Mouse (Mus musculus) lung, embryonic 14.5 days (tissue): ENCODE results near the gene Fhit. TPM values are rescaled to one million over a fixed set of nuclear protein-coding genes. Genes with fewer than 3 reads are reported as not detected.

ENCODE experiments used
- ATAC-seq: fragments of 200-750 bp; cut with Nextera tagmentation; 2 replicates; pipeline ENCODE4 v1.8.0; 2017; ENCODE audit warnings: mild to moderate bottlenecking, moderate TSS enrichment, moderate library complexity; ENCODE audit not compliant: insufficient read depth
- DNase-seq: peaks from one replicate; pipeline ENCODE4 v3.0.0-alpha.2; 2015
- H3K27ac ChIP-seq: fragments of 300-500 bp; sonication (generic); 2 replicates; pipeline ENCODE4 v1.5.1; 2014; ENCODE audit warnings: low read depth, mild to moderate bottlenecking, moderate library complexity
- H3K27me3 ChIP-seq: fragments of 300-500 bp; sonication (generic); 2 replicates; pipeline ENCODE4 v1.6.1; 2014; ENCODE audit warnings: low read length, control low read depth; ENCODE audit not compliant: insufficient read depth
- H3K36me3 ChIP-seq: fragments of 300-500 bp; sonication (generic); 2 replicates; pipeline ENCODE4 v1.6.1; 2014; ENCODE audit warnings: control low read depth; ENCODE audit not compliant: insufficient read depth
- H3K4me1 ChIP-seq: fragments of 300-500 bp; sonication (generic); 2 replicates; pipeline ENCODE4 v1.6.1; 2014; ENCODE audit warnings: antibody characterized with exemption, control low read depth; ENCODE audit not compliant: insufficient read depth
- H3K4me2 ChIP-seq: fragments of 300-500 bp; sonication (generic); 2 replicates; pipeline ENCODE4 v1.6.1; 2014; ENCODE audit warnings: mild to moderate bottlenecking
- H3K4me3 ChIP-seq: fragments of 300-500 bp; sonication (generic); 2 replicates; pipeline ENCODE4 v1.5.1; 2014; ENCODE audit warnings: low read depth, low read length
- H3K9ac ChIP-seq: fragments of 300-500 bp; sonication (generic); 2 replicates; pipeline ENCODE4 v1.6.1; 2014
- H3K9me3 ChIP-seq: fragments of 300-500 bp; sonication (generic); 2 replicates; pipeline ENCODE4 v1.6.1; 2016; ENCODE audit warnings: low read depth, low read length, control low read depth
- CTCF ChIP-seq: IDR thresholded peaks from 2 replicates; pipeline ENCODE4 v1.5.1; 2016; ENCODE audit warnings: antibody characterized with exemption, low read depth
- WGBS: fragments of 180-500 bp; shearing (Covaris S2); extraction: QIAGEN DNeasy Blood & Tissue Kit; methylation state at CpG from one replicate; pipeline ENCODE4 v1.1.7; 2014; 5-methylcytosine and 5-hydroxymethylcytosine counted together
- polyA plus RNA-seq: library from polyadenylated mRNA; unstranded; fragments of >200 nt; fragmentation: Nextera tagmentation; extraction: Ambion mirVana; gene quantifications from 2 replicates; pipeline ENCODE4 v1.2.1, GENCODE M21; 2014

Gene Fhit
- polyA plus RNA-seq, 1 experiment from 2014 or later, result 5.3 TPM

DNA sequence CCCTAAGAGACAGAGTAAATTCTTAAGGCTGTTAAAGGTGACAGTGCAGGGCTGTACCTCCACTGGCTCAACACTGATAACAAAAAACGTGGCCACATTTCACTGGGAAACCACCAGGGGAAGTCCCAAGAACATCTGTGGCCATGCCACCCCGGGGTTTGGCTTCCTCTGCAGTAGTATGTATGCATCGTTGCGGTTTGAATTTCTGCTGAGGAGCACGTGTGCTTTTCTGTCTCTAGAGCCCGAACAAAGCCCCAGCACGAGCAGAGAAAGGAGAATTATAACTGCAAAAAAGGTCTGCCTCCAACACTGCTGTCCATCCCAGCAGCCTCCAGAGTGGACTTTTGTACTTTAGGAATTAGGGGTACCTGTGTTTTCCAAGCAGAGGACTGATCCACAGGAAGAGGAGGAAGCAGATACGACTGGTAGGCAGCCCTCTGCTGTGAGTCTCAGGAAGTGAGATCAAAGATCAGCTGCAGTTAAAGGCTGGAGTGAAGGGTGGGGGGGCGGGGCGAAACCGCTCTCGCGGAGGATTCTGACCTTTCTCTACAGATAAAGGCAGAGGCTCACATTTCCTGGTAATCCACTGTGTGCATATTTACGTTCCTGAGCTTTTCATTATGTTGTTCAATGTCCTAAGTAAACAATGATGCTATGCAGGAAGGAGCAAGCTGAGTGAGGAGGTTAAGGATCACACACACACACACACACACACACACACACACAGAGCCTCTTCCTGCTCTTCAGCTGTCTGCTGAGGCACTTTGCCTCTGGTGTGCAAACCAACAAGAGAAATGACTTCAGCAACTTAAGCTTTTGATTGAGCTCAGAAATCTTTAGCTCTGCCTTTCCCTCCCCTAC, 708.6 kb downstream of the Fhit start:
- peak; percentile 30 for TF ChIP-seq CTCF
- H3K27me3 ChIP-seq, result no peaks in the 10 kb centered on the region
- 5% methylated on average over 14 of the region's 14 CpGs for WGBS
- no peaks in the 10 kb centered on the region for H3K36me3 ChIP-seq
- H3K4me2 ChIP-seq, result peak overlapping the region; percentile 53
- H3K9me3 ChIP-seq, result no peaks in the 10 kb centered on the region
- peak; percentile 58 for DNase-seq
- H3K4me1 ChIP-seq, result peaks cover 4% of the 10 kb centered on the region; the same call in 1 of the 2 replicates
- ATAC-seq, result peak; percentile 90
- no peak overlapping the region; the same call in 1 of the 2 replicates for H3K27ac ChIP-seq
- no peak overlapping the region for H3K4me3 ChIP-seq
- H3K9ac ChIP-seq, result no peak overlapping the region

DNA sequence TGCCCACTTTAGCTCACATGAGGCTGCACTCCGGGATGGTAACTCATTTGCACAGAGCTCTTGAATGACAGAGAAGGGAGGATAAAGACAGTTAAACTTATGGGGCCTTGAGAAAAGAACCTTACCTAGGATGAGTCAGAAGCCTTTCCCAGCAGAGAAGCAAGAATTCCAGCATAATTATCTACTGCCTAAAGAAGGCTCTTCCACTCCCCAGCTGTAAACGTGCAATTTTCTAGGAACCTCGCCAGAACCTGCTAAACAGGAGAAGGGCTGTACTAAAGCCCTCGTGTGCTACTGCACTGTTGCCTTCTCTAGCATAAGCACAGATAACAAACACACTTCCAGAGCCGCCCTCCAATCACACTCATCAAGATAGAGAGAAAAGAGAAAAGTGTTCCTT, 709.6 kb downstream of the Fhit start:
- no peak for TF ChIP-seq CTCF
- no peak for ATAC-seq
- H3K9ac ChIP-seq, result no peak overlapping the region
- no peaks in the 10 kb centered on the region for H3K9me3 ChIP-seq
- H3K36me3 ChIP-seq, result no peaks in the 10 kb centered on the region
- H3K4me3 ChIP-seq, result no peak overlapping the region
- peak; percentile 21 for DNase-seq
- WGBS, result 43% methylated on average over 5 of the region's 5 CpGs
- no peak overlapping the region for H3K4me2 ChIP-seq
- H3K27ac ChIP-seq, result no peak overlapping the region
- H3K27me3 ChIP-seq, result no peaks in the 10 kb centered on the region
- peaks cover 4% of the 10 kb centered on the region; the same call in 1 of the 2 replicates for H3K4me1 ChIP-seq

DNA sequence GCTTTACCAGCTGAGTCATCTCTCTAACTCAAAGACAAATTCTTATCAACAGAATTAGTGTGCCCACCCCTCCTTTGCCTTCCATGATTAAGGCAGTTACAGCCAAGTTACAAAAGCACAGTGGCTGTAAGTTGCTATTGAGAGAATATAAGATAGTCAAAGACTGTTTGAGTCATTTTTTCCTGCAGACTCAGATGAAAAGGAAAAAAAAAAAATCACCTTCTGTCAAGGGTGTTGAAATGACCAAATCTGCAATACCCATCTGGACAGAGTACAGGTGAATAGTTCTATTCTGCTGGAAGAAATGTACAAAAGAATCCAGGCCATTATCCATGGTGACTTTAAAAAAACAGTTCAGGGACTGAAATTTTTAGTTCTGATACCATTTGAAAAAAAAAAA, 716.5 kb downstream of the Fhit start:
- DNase-seq, result no peak

DNA sequence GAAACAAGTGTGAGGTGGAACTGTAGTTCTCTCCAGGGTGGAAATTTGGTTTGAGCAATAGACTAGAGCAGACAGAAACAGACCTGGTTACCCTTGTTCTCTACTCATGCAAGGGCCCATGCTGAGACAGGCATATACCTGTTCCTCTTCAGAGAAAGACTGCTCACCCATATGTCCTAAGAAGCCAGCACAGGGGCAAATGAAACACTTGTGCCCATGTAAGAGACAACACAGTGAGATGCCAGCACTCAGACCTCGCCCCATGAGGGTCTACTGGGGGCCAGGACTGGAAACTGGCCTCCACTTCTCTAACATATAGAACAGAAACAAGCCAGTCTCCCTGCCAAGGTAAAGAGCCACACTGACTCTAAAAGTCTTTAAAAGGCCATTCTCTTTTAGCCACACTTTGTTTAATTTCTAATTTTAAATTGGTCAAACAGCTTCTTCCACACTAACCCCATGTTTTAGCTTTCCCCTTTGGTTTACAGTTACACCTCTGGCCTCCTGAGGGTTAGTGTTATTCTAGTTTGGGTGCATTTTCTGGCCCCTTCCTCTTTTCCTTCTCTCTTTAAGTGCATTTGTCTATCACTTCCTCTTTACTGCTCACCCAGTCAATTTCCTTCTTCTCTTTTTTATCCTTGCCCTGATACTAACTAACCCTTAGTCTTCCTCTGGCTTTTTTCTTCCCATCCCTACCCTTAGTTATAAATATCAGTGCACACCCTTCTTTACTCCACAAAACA, 722.7 kb downstream of the Fhit start:
- ATAC-seq (no peak), DNase-seq (no peak)
- Histone ChIP-seq H3K4me2 (no peak overlapping the region), H3K27me3 (no peaks in the 10 kb centered on the region), H3K9me3 (no peaks in the 10 kb centered on the region), H3K4me3 (no peak overlapping the region), H3K27ac (no peak overlapping the region), H3K36me3 (no peaks in the 10 kb centered on the region), H3K9ac (no peak overlapping the region), H3K4me1 (no peaks in the 10 kb centered on the region)
- TF ChIP-seq CTCF, result no peak
- WGBS, result 75% methylated on average over 1 of the region's 1 CpGs

More for the DNA sequence above, 716.5 kb downstream of the Fhit start:
- Histone ChIP-seq H3K4me3 (no peak overlapping the region), H3K4me2 (no peak overlapping the region), H3K36me3 (no peaks in the 10 kb centered on the region), H3K27ac (no peak overlapping the region), H3K4me1 (no peaks in the 10 kb centered on the region), H3K9ac (no peak overlapping the region), H3K27me3 (no peaks in the 10 kb centered on the region), H3K9me3 (no peaks in the 10 kb centered on the region)
- TF ChIP-seq CTCF, result no peak
- ATAC-seq, result no peak

DNA sequence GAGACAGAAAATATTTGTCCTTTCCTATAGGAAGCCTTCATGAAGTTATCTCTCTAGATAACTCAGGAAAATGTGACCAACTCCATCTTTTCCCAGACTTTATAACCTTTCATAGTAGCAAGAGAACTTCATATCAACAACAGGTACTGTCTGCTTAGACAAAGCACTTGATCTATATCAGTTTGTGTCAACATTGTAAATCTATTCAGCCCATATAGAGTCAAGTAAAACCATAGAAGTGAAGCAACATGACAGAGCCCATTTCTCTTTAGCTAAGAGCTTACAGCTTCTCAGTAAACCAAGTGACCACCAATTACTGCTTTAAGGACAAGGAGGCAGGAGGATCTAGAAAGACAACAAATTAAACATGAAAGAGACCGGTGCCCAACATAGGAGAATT, 725.6 kb downstream of the Fhit start:
- Histone ChIP-seq H3K27ac (no peak overlapping the region), H3K9me3 (no peaks in the 10 kb centered on the region), H3K27me3 (no peaks in the 10 kb centered on the region), H3K4me1 (no peaks in the 10 kb centered on the region), H3K4me2 (no peak overlapping the region), H3K9ac (no peak overlapping the region), H3K4me3 (no peak overlapping the region), H3K36me3 (no peaks in the 10 kb centered on the region)
- WGBS, result 79% methylated on average over 1 of the region's 1 CpGs
- no peak for TF ChIP-seq CTCF
- DNase-seq, result no peak
- no peak for ATAC-seq

DNA sequence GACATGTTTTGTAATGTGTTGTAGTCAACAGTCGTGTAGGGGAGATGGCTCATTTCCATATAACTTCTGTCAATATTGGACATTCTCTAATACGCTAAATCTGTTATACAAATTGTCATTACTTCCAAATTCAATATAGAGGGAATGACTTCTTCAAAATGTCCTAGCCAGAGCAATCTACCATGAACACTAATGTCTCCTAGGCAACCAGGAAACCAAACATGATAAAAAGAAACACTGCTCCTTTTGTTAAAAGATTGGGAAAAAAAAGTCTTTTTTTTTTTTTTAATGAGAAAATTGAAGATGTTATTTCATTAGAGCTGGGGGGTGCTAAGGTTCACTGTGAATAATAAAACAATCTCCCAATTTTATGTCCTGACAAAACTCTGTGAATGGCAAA, 729.3 kb downstream of the Fhit start:
- ATAC-seq (no peak), DNase-seq (no peak)
- Histone ChIP-seq H3K27me3 (no peaks in the 10 kb centered on the region), H3K9ac (no peak overlapping the region), H3K4me1 (no peaks in the 10 kb centered on the region), H3K4me3 (no peak overlapping the region), H3K27ac (no peak overlapping the region), H3K9me3 (no peaks in the 10 kb centered on the region), H3K4me2 (no peak overlapping the region), H3K36me3 (no peaks in the 10 kb centered on the region)
- no peak for TF ChIP-seq CTCF
- 81% methylated on average over 2 of the region's 2 CpGs for WGBS

DNA sequence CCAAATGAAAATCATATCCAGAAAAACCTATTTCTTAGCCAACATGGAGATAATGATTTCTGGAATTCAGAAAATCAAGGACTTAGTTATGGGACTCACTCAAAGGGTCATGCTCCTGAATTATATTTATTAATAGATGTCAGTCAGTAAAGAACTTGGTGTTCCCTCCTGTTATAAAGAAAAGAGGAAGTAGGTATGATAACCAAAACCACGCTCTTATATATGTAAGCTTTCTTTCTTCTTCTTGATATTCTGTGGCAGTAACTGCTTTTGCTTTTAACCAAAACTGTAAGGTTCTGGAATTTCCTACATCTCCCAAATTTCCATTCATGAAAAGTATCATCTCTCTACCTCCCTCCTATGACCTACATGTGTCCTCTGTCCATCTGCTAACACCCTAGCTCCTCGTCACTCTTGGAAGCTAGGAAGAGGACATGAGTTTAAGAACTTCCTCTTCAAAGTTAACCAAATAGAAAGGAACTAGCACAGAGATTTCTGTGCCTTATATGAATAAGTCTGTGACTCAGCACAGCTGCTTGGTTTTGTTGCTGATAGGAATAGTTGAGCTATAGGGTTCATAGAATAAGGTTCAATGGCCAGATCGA, 731.3 kb downstream of the Fhit start:
- no peak overlapping the region for H3K4me3 ChIP-seq

More for the DNA sequence above, 731.3 kb downstream of the Fhit start:
- no peak overlapping the region for H3K4me2 ChIP-seq
- TF ChIP-seq CTCF, result no peak
- no peaks in the 10 kb centered on the region for H3K4me1 ChIP-seq
- H3K27ac ChIP-seq, result no peak overlapping the region
- WGBS, result 82% methylated on average over 3 of the region's 3 CpGs
- DNase-seq, result no peak
- no peaks in the 10 kb centered on the region for H3K36me3 ChIP-seq
- no peak overlapping the region for H3K9ac ChIP-seq
- no peaks in the 10 kb centered on the region for H3K9me3 ChIP-seq
- ATAC-seq, result no peak
- no peaks in the 10 kb centered on the region for H3K27me3 ChIP-seq
